Mouse (Mus musculus) kidney, embryonic 14.5 days (tissue): ENCODE measurements around the gene Msi2. TPM values are rescaled to one million over a fixed set of nuclear protein-coding genes. Genes with fewer than 3 reads are reported as not detected.

Experiments used
- ATAC-seq: fragments of 200-750 bp; cut with Nextera tagmentation; 2 replicates; pipeline ENCODE4 v1.8.0; 2017; ENCODE audit warnings: moderate number of reproducible peaks, mild to moderate bottlenecking, moderate TSS enrichment, moderate library complexity; ENCODE audit not compliant: low FRiP score, low TSS enrichment
- H3K27ac ChIP-seq: fragments of 300-500 bp; sonication (generic); 2 replicates; pipeline ENCODE4 v1.5.1; 2014; ENCODE audit warnings: low read depth, mild to moderate bottlenecking, low read length, moderate library complexity, mixed read lengths
- H3K27me3 ChIP-seq: fragments of 300-500 bp; sonication (generic); 2 replicates; pipeline ENCODE4 v1.6.1; 2014; ENCODE audit warnings: mild to moderate bottlenecking, low read length; ENCODE audit not compliant: control insufficient read depth, insufficient read depth
- H3K36me3 ChIP-seq: fragments of 300-500 bp; sonication (generic); 2 replicates; pipeline ENCODE4 v1.6.1; 2014; ENCODE audit warnings: low read length, mixed read lengths; ENCODE audit not compliant: control insufficient read depth, insufficient read depth
- H3K4me1 ChIP-seq: fragments of 300-500 bp; sonication (generic); 2 replicates; pipeline ENCODE4 v1.6.1; 2014; ENCODE audit warnings: low read length, mixed read lengths; ENCODE audit not compliant: control insufficient read depth, insufficient read depth
- H3K4me2 ChIP-seq: fragments of 300-500 bp; sonication (generic); replicated peaks from 2 replicates; pipeline ENCODE4 v1.6.1; 2014; ENCODE audit warnings: low read depth, mild to moderate bottlenecking, low read length
- H3K4me3 ChIP-seq: fragments of 300-500 bp; sonication (generic); 2 replicates; pipeline ENCODE4 v1.5.1; 2014; ENCODE audit warnings: mild to moderate bottlenecking, low read length
- H3K9ac ChIP-seq: fragments of 300-500 bp; sonication (generic); 2 replicates; pipeline ENCODE4 v1.6.1; 2014; ENCODE audit warnings: low read depth, mild to moderate bottlenecking, low read length, moderate library complexity
- H3K9me3 ChIP-seq: fragments of 300-500 bp; sonication (generic); 2 replicates; pipeline ENCODE4 v1.6.1; 2016; ENCODE audit warnings: low read length; ENCODE audit not compliant: control insufficient read depth
- WGBS: fragments of 180-500 bp; shearing (Covaris S2); extraction: QIAGEN DNeasy Blood & Tissue Kit; methylation state at CpG from one replicate; pipeline ENCODE4 v1.1.7; 2014; 5-methylcytosine and 5-hydroxymethylcytosine counted together
- polyA plus RNA-seq: library from polyadenylated mRNA; unstranded; fragments of >200 nt; fragmentation: Nextera tagmentation; extraction: Ambion mirVana; gene quantifications from 2 replicates; pipeline ENCODE4 v1.2.1, GENCODE M21; 2014

Gene Msi2
- polyA plus RNA-seq, 1 experiment from 2014 or later = 30.8 TPM

DNA sequence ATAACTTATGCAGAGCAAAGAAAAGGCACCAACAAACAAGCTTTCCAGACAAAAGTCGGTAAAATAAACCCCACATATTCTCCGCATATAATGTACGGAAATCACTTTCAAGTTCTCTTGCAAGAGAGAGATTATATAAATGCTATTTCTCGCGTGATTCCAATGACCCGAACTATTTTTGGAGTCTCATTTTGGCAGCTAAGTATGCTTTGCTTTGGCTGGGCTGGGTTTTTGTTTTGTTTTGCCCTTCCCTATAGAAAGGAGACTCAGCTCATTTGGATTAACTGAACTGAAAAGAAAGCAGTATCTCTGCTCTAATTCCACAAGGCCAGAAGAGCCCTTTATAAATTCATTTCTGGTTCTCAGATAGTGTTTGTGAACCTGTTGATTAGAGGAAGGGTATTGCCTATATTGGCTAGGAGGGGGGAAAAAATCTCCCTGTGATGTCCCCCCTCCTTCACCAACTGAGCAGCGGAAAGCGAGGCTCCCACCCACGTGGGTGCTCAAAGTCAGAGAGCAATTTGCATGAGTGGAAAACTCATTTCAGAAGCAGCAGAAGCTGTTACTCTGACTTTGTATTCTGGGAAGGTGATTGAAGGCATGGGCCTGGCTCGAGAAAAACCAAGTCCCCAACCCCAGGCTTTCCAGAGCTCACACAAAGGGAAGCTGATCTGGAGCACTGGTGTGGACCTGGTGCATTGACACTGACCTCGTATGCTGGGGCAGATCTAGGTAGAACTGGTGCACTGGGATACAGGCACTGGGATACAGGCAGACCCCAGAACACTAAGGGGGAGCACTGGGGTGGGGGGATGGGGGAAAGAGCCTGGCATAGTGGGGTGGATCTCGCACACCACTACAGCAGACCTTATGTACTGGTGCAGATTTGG lies 201.5 kb downstream of the Msi2 start:
- 75% methylated on average over 12 of the region's 12 CpGs for whole genome bisulfite sequencing
- Histone ChIP-seq H3K4me3 (no peak overlapping the region), H3K4me1 (peaks cover 19% of the 10 kb centered on the region; the same call in 1 of the 2 replicates), H3K36me3 (no peaks in the 10 kb centered on the region), H3K27me3 (no peaks in the 10 kb centered on the region), H3K4me2 (no peak overlapping the region), H3K9ac (no peak overlapping the region), H3K9me3 (no peaks in the 10 kb centered on the region), H3K27ac (peak overlapping the region; percentile 15)
- ATAC-seq = no peak

DNA sequence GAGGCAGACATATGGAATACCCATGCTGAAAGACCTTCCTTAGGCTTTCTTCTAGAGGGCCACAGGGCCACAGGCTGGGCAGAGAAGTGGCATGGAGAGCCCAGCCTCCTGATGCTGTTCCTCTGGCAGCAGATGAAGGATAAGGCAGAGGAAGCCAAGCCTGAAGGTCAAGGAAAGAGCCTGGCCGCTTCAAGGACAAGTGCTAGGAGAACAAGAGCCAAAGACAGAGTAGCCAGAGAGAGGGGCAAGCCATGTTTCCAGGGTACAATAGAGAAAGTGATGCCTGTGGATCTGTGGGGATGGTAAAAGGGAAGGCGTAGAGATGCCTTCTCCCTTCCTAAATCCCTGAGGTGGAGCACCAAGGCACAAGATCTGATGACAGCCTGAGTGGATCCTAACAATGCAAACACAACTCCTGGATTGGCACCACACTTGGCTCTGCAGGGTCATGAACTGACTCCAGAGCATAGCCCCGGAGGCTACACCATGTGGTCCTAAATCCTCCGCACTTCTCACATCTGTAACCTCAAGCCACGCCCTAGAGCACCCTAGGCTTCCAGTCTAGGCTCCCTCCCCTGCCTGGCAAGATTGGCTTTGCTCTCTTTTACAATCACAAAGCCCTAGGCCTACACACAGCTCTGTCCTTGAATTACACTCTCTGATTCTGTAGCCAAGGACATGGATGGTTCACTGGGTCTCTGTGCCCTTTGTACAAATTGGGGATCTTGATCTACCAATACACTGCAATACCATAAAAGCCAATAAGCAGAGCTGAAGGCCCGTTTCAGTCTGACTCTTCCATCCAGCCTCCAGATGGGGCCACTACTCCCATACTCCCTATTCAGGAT lies 202.4 kb downstream of the Msi2 start:
- H3K9ac ChIP-seq = no peak overlapping the region
- no peaks in the 10 kb centered on the region for H3K36me3 ChIP-seq
- H3K4me1 ChIP-seq = peaks cover 14% of the 10 kb centered on the region; the same call in 1 of the 2 replicates
- no peak overlapping the region for H3K4me2 ChIP-seq
- no peak for ATAC-seq
- H3K27me3 ChIP-seq = no peaks in the 10 kb centered on the region
- no peak overlapping the region for H3K27ac ChIP-seq
- no peak overlapping the region for H3K4me3 ChIP-seq
- 65% methylated on average over 6 of the region's 6 CpGs for WGBS
- no peaks in the 10 kb centered on the region for H3K9me3 ChIP-seq

- WGBS = 82% methylated on average over 2 of the region's 2 CpGs
- no peaks in the 10 kb centered on the region for H3K9me3 ChIP-seq
Measured at GRCm38 (mm10) chr11:88515267-88515666, 203.0 kb downstream of the Msi2 start.

GRCm38 (mm10) chr11:88514151-88514926 lies 204.0 kb downstream of the Msi2 start:
- ATAC-seq = no peak; the same call in 1 of the 2 replicates
- Histone ChIP-seq H3K4me3 (no peak overlapping the region), H3K4me1 (peaks cover 14% of the 10 kb centered on the region), H3K36me3 (no peaks in the 10 kb centered on the region), H3K9ac (no peak overlapping the region), H3K27ac (no peak overlapping the region), H3K4me2 (no peak overlapping the region), H3K9me3 (no peaks in the 10 kb centered on the region), H3K27me3 (no peaks in the 10 kb centered on the region)
- WGBS = 77% methylated on average over 12 of the region's 12 CpGs

More at GRCm38 (mm10) chr11:88515267-88515666, 203.0 kb downstream of the Msi2 start:
- Histone ChIP-seq H3K4me1 (peaks cover 10% of the 10 kb centered on the region; the same call in 1 of the 2 replicates), H3K9ac (no peak overlapping the region), H3K27me3 (no peaks in the 10 kb centered on the region), H3K4me3 (no peak overlapping the region), H3K36me3 (no peaks in the 10 kb centered on the region), H3K27ac (no peak overlapping the region), H3K4me2 (no peak overlapping the region)
- no peak for ATAC-seq

GRCm38 (mm10) chr11:88512580-88512979 lies 205.7 kb downstream of the Msi2 start:
- H3K27me3 ChIP-seq = no peaks in the 10 kb centered on the region
- no peaks in the 10 kb centered on the region for H3K36me3 ChIP-seq
- H3K4me2 ChIP-seq = no peak overlapping the region
- peaks cover 19% of the 10 kb centered on the region for H3K4me1 ChIP-seq
- H3K9ac ChIP-seq = no peak overlapping the region
- 0 out of 2 replicates have a peak, but pooled peaks have one; percentile 17 for ATAC-seq
- no peak overlapping the region for H3K4me3 ChIP-seq
- WGBS = 39% methylated on average over 4 of the region's 4 CpGs
- no peaks in the 10 kb centered on the region for H3K9me3 ChIP-seq
- H3K27ac ChIP-seq = no peak overlapping the region

GRCm38 (mm10) chr11:88510282-88510850 lies 207.9 kb downstream of the Msi2 start:
- H3K9ac ChIP-seq = no peak overlapping the region
- no peaks in the 10 kb centered on the region for H3K9me3 ChIP-seq
- H3K4me2 ChIP-seq = no peak overlapping the region
- H3K36me3 ChIP-seq = no peaks in the 10 kb centered on the region
- no peak overlapping the region for H3K27ac ChIP-seq
- H3K4me1 ChIP-seq = peaks cover 21% of the 10 kb centered on the region
- H3K4me3 ChIP-seq = no peak overlapping the region
- no peaks in the 10 kb centered on the region for H3K27me3 ChIP-seq
- 88% methylated on average over 8 of the region's 8 CpGs for WGBS
- ATAC-seq = no peak

DNA sequence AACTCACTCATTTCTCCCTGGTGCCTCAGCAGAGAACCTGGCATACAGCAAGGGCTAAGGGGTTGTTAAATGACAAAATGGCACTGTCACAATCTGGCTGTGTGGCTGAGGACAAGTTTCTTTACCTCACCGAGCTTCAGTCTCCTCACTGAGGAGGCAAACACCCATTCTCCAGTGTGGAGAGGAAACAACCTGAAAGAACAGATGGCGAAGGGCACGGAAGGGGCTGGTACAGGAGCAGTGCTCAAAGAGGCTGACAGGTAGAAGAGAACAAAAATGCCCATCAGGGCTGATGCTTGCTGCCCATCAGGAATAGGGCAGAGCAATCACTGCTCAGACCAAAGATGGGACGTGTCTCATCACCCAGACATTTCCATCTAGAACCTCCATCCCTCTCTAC lies 208.8 kb downstream of the Msi2 start:
- WGBS = 86% methylated on average over 4 of the region's 4 CpGs
- no peak overlapping the region for H3K27ac ChIP-seq
- no peak overlapping the region for H3K9ac ChIP-seq
- H3K4me2 ChIP-seq = no peak overlapping the region
- no peaks in the 10 kb centered on the region for H3K9me3 ChIP-seq
- no peak overlapping the region for H3K4me3 ChIP-seq
- ATAC-seq = no peak
- peaks cover 20% of the 10 kb centered on the region for H3K4me1 ChIP-seq
- no peaks in the 10 kb centered on the region for H3K36me3 ChIP-seq
- H3K27me3 ChIP-seq = no peaks in the 10 kb centered on the region

- 79% methylated on average over 7 of the region's 7 CpGs for WGBS
- Histone ChIP-seq H3K27ac (no peak overlapping the region), H3K4me2 (no peak overlapping the region), H3K9me3 (no peaks in the 10 kb centered on the region), H3K4me3 (no peak overlapping the region), H3K4me1 (peaks cover 20% of the 10 kb centered on the region), H3K9ac (no peak overlapping the region), H3K36me3 (no peaks in the 10 kb centered on the region), H3K27me3 (no peaks in the 10 kb centered on the region)
- no peak for ATAC-seq
Measured at GRCm38 (mm10) chr11:88508133-88508532, 210.2 kb downstream of the Msi2 start.
